Mouse (Mus musculus) testis, adult 2 months (tissue): ENCODE results near the gene Antxrl.

Experiments used
- CTCF ChIP-seq: fragments of 200-500 bp; IDR thresholded peaks from 2 replicates; pipeline ENCODE4 v1.5.1; 2012; ENCODE audit warnings: low read depth, mild to moderate bottlenecking, inconsistent platforms, low read length, moderate library complexity; ENCODE audit not compliant: control insufficient read depth, insufficient read depth, insufficient replicate concordance
- POLR2A ChIP-seq: fragments of 200-500 bp; IDR thresholded peaks from 2 replicates; pipeline ENCODE4 v1.6.1; 2012; ENCODE audit warnings: low read depth, mild to moderate bottlenecking, inconsistent platforms, low read length, moderate library complexity; ENCODE audit not compliant: control insufficient read depth

DNA sequence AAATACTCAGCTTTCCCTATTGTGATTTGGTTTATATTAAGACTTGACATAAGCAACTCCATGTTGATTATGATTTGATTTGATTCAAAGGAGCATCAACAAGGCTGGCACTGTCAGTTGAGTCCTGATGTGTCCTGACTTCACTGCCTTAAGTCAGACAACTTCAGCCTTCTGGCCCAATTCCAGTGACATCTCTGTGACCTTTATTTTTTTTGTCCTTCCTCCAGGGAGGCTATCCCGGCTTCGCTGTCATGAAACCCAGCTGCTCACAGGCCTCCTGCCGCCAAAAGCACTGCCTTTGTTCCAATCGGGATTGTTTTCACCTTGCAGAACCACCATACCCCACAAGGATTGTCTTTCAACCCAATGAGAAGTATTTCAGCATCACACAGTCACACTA lies 22.8 kb downstream of the Antxrl start:
- no peak for TF ChIP-seq CTCF
- no peak for TF ChIP-seq POLR2A
